Mouse (Mus musculus) liver, embryonic 14.5 days (tissue): ENCODE measurements around the gene Trappc3.

Source experiments
- CTCF ChIP-seq: IDR thresholded peaks from 2 replicates; pipeline ENCODE4 v1.5.1; 2016; ENCODE audit warnings: antibody characterized with exemption, low read depth, control low read depth
- EP300 ChIP-seq: IDR thresholded peaks from 2 replicates; pipeline ENCODE4 v1.6.1; 2016; ENCODE audit warnings: antibody characterized with exemption, low read depth

GRCm38 (mm10) chr4:126309211-126309921 lies 47.2 kb downstream of the Trappc3 start:
- TF ChIP-seq CTCF (no peak), EP300 (no peak)
